Mouse (Mus musculus): Measurements from ENCODE around the gene Kif26b. TPM values are rescaled to one million over a fixed set of nuclear protein-coding genes. Genes with fewer than 3 reads are reported as not detected.

Gene Kif26b
- polyA plus RNA-seq, 1 experiment from 2014 or later: 8.7 TPM

DNA sequence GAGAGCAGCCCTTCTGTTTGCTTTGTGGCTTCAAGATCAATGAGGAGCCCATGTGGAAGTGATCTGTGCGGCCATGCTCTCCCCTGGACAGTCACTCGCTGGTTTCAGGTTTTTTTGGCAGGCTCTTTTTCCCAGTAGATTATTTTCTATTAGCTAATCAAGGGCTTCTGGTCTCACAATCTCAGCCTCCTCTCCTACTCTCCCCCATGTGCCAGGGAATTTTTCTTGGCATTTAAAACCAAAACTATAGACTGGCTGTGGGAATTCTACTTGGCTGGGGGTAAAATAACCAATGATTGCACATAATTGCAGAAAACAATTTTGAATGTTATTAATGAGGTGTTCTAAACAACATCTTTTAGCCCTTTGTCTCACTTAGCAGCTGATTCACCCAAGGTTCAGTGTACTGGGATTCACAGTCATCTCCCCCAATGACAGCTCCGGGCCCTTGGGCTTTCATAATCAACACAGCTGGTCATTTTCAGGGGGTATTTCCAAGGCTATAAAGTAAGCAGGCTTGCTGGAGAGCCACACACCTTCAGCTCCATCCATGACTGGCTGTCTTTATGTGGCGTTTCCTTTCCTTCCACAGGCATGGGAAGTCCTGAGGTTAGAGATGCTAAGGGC lies 44.6 kb downstream of the Kif26b start:
- no peak overlapping the region for H3K4me3 ChIP-seq (ENCODE audit: low read length)
- H3K9ac ChIP-seq (ENCODE audit: low read depth, low read length): no peak overlapping the region
- peaks cover 5% of the 10 kb centered on the region for H3K9me3 ChIP-seq (ENCODE audit: control insufficient read depth, low read length)
- no peak overlapping the region for H3K27ac ChIP-seq (ENCODE audit: low read depth, low read length)
- H3K36me3 ChIP-seq (ENCODE audit: control insufficient read depth, insufficient read depth, low read length): no peaks in the 10 kb centered on the region
- no peak overlapping the region for H3K4me2 ChIP-seq (ENCODE audit: low read length)
- no peak for ATAC-seq
- H3K4me1 ChIP-seq (ENCODE audit: control insufficient read depth, insufficient read depth, low read depth, low read length): peaks cover 5% of the 10 kb centered on the region
- 63% methylated on average over 4 of the region's 4 CpGs for WGBS
- H3K27me3 ChIP-seq (replicated peaks; ENCODE audit: control insufficient read depth, insufficient read depth, low read length): no peaks in the 10 kb centered on the region

DNA sequence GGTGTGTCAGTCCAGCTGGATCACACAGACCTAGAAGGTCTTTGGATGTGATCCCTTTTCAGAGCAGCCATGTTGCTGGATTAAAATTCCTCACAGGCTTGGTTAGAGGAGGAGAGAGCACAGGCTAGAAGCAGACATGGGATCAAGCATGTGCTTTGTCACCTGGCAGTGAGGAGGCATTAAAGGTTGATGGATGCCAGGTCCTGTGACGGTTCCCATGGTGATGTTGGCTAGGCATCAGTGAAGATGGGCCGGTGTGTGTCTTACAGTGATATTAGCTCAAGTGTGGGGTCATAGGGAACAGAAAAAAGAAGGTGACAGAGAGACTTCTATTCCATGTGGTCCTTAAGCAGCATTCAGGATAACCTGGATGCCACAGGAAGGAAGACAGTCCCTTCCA lies 46.8 kb downstream of the Kif26b start:
- Histone ChIP-seq H3K9me3 (ENCODE audit: control insufficient read depth, low read length) (peaks cover 5% of the 10 kb centered on the region), H3K27ac (ENCODE audit: low read depth, low read length) (no peak overlapping the region), H3K36me3 (ENCODE audit: control insufficient read depth, insufficient read depth, low read length) (no peaks in the 10 kb centered on the region), H3K27me3 (replicated peaks; ENCODE audit: control insufficient read depth, insufficient read depth, low read length) (no peaks in the 10 kb centered on the region), H3K4me3 (ENCODE audit: low read length) (no peak overlapping the region), H3K4me2 (ENCODE audit: low read length) (no peak overlapping the region), H3K4me1 (ENCODE audit: control insufficient read depth, insufficient read depth, low read depth, low read length) (peaks cover 5% of the 10 kb centered on the region), H3K9ac (ENCODE audit: low read depth, low read length) (no peak overlapping the region)
- 86% methylated on average over 2 of the region's 2 CpGs for WGBS
- ATAC-seq: no peak

DNA sequence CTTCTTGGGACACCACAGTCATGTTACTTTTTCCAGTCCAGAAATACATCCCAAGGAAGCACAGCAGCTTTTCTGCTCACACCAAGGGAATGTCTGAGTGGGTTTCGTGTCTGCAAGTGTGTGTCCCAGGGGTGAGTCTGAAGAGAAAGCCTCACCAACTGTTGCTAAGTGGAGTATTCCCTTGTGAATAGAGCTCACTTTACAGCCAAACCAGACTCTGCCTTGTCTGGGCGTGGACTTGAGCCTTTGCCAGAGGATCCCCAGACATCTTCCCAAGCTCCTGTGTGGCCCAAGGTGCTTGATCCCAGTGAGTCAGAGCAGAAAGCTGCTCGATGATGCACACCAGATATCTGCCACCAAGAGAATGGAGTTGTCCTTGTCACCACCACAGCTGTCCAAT lies 48.0 kb downstream of the Kif26b start:
- no peak for ATAC-seq
- no peaks in the 10 kb centered on the region for H3K27me3 ChIP-seq (replicated peaks; ENCODE audit: control insufficient read depth, insufficient read depth, low read length)
- no peak overlapping the region for H3K27ac ChIP-seq (ENCODE audit: low read depth, low read length)
- H3K9ac ChIP-seq (ENCODE audit: low read depth, low read length): no peak overlapping the region
- 79% methylated on average over 3 of the region's 3 CpGs for WGBS
- peaks cover 5% of the 10 kb centered on the region for H3K9me3 ChIP-seq (ENCODE audit: control insufficient read depth, low read length)
- peaks cover 2% of the 10 kb centered on the region; the same call in 1 of the 2 replicates for H3K4me1 ChIP-seq (ENCODE audit: control insufficient read depth, insufficient read depth, low read depth, low read length)
- no peak overlapping the region for H3K4me2 ChIP-seq (ENCODE audit: low read length)
- H3K36me3 ChIP-seq (ENCODE audit: control insufficient read depth, insufficient read depth, low read length): no peaks in the 10 kb centered on the region
- no peak overlapping the region for H3K4me3 ChIP-seq (ENCODE audit: low read length)

DNA sequence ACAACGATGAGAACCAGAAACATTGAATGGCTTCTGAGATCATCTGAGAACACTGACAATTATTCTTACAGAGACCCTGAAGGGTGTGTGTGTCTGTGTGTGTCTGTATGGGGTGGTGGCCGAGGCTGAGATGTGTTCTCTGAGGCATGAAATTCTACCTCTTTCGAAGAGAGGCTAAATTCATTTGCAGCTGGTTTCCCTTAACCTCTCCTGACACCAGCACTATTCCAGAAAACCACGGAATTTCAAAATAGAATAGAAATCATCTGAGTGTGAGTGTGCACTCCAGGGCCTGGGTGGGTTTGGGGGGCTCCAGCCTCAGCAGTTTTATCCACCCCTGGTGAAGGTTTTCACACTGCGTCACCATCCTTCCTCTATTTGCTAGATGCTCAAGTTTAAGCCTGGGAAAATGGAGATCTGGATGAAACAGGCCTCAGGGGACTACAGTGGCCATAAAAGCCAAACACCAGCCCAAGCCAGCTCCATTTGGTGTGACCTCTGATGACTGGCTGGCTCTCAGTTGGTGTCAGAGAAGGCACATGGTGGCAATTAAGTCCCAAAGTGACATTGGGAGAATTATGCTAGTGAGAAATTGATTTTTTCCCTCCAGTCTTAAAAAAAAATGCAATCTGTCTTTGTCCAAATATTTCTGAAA lies 56.6 kb downstream of the Kif26b start:
- no peak for ATAC-seq
- Histone ChIP-seq H3K4me2 (ENCODE audit: low read length) (no peak overlapping the region), H3K27me3 (replicated peaks; ENCODE audit: control insufficient read depth, insufficient read depth, low read length) (no peaks in the 10 kb centered on the region), H3K36me3 (ENCODE audit: control insufficient read depth, insufficient read depth, low read length) (no peaks in the 10 kb centered on the region), H3K9me3 (ENCODE audit: control insufficient read depth, low read length) (no peaks in the 10 kb centered on the region), H3K9ac (ENCODE audit: low read depth, low read length) (no peak overlapping the region), H3K4me1 (ENCODE audit: control insufficient read depth, insufficient read depth, low read depth, low read length) (0 out of 2 replicates have a peak, but pooled peaks cover 2% of the 10 kb centered on the region), H3K4me3 (ENCODE audit: low read length) (no peak overlapping the region), H3K27ac (ENCODE audit: low read depth, low read length) (no peak overlapping the region)
- WGBS: 45% methylated on average over 5 of the region's 5 CpGs

DNA sequence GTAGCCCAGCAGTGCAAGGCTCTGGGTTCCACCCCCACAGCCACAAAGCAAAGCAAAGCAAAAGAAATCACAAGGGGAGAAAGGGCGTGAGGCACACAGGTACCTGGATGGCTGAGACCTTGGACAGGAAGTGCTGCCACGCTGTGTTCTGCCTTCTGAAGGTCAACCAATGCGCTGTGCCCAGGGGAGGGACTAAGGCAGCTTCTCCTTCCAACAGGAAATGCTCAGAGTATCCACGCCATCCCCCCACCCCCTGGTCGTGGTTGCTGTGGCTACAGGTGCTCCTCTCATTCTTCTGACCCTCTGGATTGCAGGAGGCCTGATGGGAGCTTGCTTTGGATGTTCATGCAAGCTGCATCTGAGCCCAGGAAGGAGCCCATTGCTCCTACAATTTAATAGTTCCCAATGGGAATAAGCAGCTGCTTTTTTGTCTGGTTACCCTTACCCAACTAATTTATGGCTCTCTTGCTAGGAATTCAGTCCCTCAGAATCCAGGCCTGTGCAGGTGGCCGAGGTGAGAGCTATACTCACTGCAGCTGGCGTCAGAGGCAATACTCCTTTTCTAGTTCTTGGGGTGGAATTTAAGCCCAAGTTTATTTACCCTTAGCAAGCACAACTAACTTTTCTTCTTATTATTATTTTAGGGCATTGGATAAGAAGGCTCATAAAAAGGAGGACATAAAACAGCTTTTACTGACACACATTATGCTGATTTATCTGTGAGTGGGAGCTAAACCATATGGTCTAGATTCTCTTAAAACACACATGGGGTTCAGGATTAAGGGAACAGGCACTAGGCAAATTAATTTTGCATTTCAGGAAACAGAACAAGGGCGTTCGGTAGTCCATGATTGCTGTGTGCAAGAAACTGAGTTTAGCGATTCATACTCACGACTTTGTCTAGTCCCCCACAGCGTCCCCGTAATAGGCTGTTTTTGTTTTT lies 61.6 kb downstream of the Kif26b start:
- 0 out of 2 replicates have a peak, but pooled peaks have one; percentile 37 for ATAC-seq
- Histone ChIP-seq H3K4me2 (ENCODE audit: low read length) (no peak overlapping the region), H3K9me3 (ENCODE audit: control insufficient read depth, low read length) (peaks cover under 1% of the 10 kb centered on the region; the same call in 1 of the 2 replicates), H3K4me1 (ENCODE audit: control insufficient read depth, insufficient read depth, low read depth, low read length) (0 out of 2 replicates have a peak, but pooled peaks cover 2% of the 10 kb centered on the region), H3K36me3 (ENCODE audit: control insufficient read depth, insufficient read depth, low read length) (no peaks in the 10 kb centered on the region), H3K27me3 (replicated peaks; ENCODE audit: control insufficient read depth, insufficient read depth, low read length) (no peaks in the 10 kb centered on the region), H3K4me3 (ENCODE audit: low read length) (no peak overlapping the region), H3K27ac (ENCODE audit: low read depth, low read length) (no peak overlapping the region), H3K9ac (ENCODE audit: low read depth, low read length) (no peak overlapping the region)
- 68% methylated on average over 13 of the region's 13 CpGs for WGBS

DNA sequence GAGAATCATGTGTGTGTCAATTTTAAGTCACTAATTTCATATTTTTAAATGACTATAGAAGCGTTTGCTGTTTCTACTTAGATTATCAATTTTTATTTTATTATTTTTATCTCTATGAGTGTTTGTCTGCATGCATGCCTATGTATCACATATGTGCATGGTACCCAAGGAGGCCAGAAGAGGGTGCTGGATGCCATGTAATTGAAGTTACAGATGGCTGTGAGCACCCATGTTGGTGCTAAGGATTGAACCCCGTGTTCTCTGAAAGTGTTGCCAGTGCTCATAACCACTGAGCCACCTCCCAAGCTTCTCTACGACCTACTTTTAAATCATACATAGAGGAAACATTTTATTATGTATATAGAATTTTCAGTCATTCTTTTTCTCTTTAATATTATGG lies 68.2 kb downstream of the Kif26b start:
- no peaks in the 10 kb centered on the region for H3K27me3 ChIP-seq (replicated peaks; ENCODE audit: control insufficient read depth, insufficient read depth, low read length)
- no peak overlapping the region for H3K4me2 ChIP-seq (ENCODE audit: low read length)
- H3K27ac ChIP-seq (ENCODE audit: low read depth, low read length): no peak overlapping the region
- H3K4me1 ChIP-seq (ENCODE audit: control insufficient read depth, insufficient read depth, low read depth, low read length): no peaks in the 10 kb centered on the region
- no peak overlapping the region for H3K9ac ChIP-seq (ENCODE audit: low read depth, low read length)
- 99% methylated on average over 3 of the region's 3 CpGs for WGBS
- no peaks in the 10 kb centered on the region for H3K36me3 ChIP-seq (ENCODE audit: control insufficient read depth, insufficient read depth, low read length)
- H3K9me3 ChIP-seq (ENCODE audit: control insufficient read depth, low read length): peaks cover 4% of the 10 kb centered on the region; the same call in 1 of the 2 replicates
- no peak for ATAC-seq
- H3K4me3 ChIP-seq (ENCODE audit: low read length): no peak overlapping the region

DNA sequence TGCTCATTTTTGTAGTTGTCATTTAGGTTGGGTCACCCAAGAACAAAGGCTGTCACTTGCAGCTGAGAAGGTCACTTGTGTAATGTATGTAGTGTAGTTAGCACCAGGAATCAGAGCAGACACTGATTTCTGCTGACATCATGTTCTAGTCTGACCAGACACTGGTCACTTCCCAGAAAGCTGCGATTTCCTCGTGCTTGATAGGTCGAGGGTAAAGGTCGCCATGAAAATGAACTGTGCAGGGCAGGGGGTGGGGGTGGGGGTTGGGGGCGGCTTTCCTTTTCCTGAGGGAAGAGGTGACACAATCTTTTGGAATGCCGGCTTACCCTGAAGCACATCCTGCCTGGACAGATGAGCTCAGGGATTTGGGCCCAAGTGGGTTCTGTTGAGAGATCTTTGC lies 68.8 kb downstream of the Kif26b start:
- Histone ChIP-seq H3K9ac (ENCODE audit: low read depth, low read length) (no peak overlapping the region), H3K27ac (ENCODE audit: low read depth, low read length) (no peak overlapping the region), H3K4me2 (ENCODE audit: low read length) (no peak overlapping the region), H3K4me1 (ENCODE audit: control insufficient read depth, insufficient read depth, low read depth, low read length) (no peaks in the 10 kb centered on the region), H3K9me3 (ENCODE audit: control insufficient read depth, low read length) (peaks cover 4% of the 10 kb centered on the region; the same call in 1 of the 2 replicates), H3K27me3 (replicated peaks; ENCODE audit: control insufficient read depth, insufficient read depth, low read length) (no peaks in the 10 kb centered on the region), H3K4me3 (ENCODE audit: low read length) (no peak overlapping the region), H3K36me3 (ENCODE audit: control insufficient read depth, insufficient read depth, low read length) (no peaks in the 10 kb centered on the region)
- no peak for ATAC-seq
- 67% methylated on average over 6 of the region's 6 CpGs for WGBS

DNA sequence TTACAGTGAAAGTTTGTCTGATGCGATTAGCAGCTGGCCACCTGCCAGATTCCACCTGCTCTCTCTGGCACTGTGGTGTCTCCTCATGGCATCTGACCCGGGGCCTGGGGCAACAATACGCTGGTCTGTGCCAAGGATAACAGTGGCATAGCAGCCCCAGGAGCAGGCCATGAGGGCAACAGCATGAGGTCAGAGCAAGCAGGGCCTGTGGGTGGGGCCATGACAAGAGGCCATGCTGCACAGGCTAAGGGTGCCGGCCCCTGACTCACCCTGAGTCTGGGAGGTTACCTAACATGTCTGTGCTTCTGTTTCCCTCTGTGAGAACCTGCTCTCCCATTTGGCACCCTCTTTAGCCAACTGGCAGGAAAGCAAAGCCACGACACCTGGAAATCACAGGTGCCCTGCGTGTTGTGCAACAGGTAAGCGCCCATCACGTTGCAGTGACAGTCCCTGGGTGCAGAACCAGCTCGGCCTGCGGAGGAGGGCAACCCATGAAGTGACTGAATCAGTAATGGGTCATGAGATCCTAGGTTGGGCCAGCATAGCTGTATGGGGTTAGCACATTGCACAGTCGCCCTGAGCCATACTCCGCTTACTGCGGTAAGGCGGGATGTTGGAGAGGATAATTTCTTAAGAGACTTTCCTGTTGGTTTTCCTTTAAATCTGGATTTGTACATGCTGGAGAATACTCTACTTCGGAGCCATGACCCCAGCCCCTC lies 72.1 kb downstream of the Kif26b start:
- H3K4me2 ChIP-seq (ENCODE audit: low read length): no peak overlapping the region
- H3K27ac ChIP-seq (ENCODE audit: low read depth, low read length): no peak overlapping the region
- no peak overlapping the region for H3K9ac ChIP-seq (ENCODE audit: low read depth, low read length)
- peak; percentile 57; the same call in 1 of the 2 replicates for ATAC-seq
- no peaks in the 10 kb centered on the region for H3K36me3 ChIP-seq (ENCODE audit: control insufficient read depth, insufficient read depth, low read length)
- H3K4me1 ChIP-seq (ENCODE audit: control insufficient read depth, insufficient read depth, low read depth, low read length): no peaks in the 10 kb centered on the region
- no peaks in the 10 kb centered on the region for H3K27me3 ChIP-seq (replicated peaks; ENCODE audit: control insufficient read depth, insufficient read depth, low read length)
- H3K4me3 ChIP-seq (ENCODE audit: low read length): no peak overlapping the region
- H3K9me3 ChIP-seq (ENCODE audit: control insufficient read depth, low read length): peaks cover 2% of the 10 kb centered on the region; the same call in 1 of the 2 replicates
- 84% methylated on average over 15 of the region's 15 CpGs for WGBS

Measured in hindbrain, embryonic 16.5 days (tissue).